Mouse (Mus musculus) heart, embryonic 14.5 days (tissue): Measurements from ENCODE around the gene Bcr. TPM values are rescaled to one million over a fixed set of nuclear protein-coding genes. Genes with fewer than 3 reads are reported as not detected.

Experiments used
- ATAC-seq: fragments of 200-750 bp; cut with Nextera tagmentation; 2 replicates; pipeline ENCODE4 v1.8.0; 2017; ENCODE audit warnings: low read depth, moderate TSS enrichment; ENCODE audit not compliant: insufficient number of reproducible peaks, insufficient read depth, low FRiP score
- H3K27ac ChIP-seq, 2 experiments: fragments of 200-500 bp in 1 of 2; fragments of 300-500 bp in 1 of 2; sonication (generic) in 1 of 2; replicated peaks in 1 of 2; 2 replicates each; pipeline ENCODE4 v1.5.1; 2012 to 2014; ENCODE audit warnings: low read depth in 2 of 2, low read length in 2 of 2, control low read depth in 1 of 2, mild to moderate bottlenecking in 1 of 2, mixed read lengths in 1 of 2; ENCODE audit not compliant: control insufficient read depth in 1 of 2, insufficient read depth in 1 of 2
- H3K27me3 ChIP-seq: fragments of 300-500 bp; sonication (generic); 2 replicates; pipeline ENCODE4 v1.6.1; 2014; ENCODE audit warnings: mild to moderate bottlenecking, low read length, control low read depth; ENCODE audit not compliant: control insufficient read depth, insufficient read depth
- H3K36me3 ChIP-seq: fragments of 300-500 bp; sonication (generic); 2 replicates; pipeline ENCODE4 v1.6.1; 2014; ENCODE audit warnings: mild to moderate bottlenecking, control low read depth, low read length, mixed read lengths; ENCODE audit not compliant: control insufficient read depth, insufficient read depth
- H3K4me1 ChIP-seq, 2 experiments: fragments of 200-500 bp in 1 of 2; fragments of 300-500 bp in 1 of 2; sonication (generic) in 1 of 2; 2 replicates each; pipeline ENCODE4 v1.6.1; 2012 to 2014; ENCODE audit warnings: low read length in 2 of 2, control low read depth in 1 of 2, mixed read lengths in 1 of 2; ENCODE audit not compliant: control insufficient read depth in 2 of 2, insufficient read depth in 2 of 2
- H3K4me2 ChIP-seq: fragments of 300-500 bp; sonication (generic); 2 replicates; pipeline ENCODE4 v1.6.1; 2014; ENCODE audit warnings: mild to moderate bottlenecking, low read length
- H3K4me3 ChIP-seq, 2 experiments: fragments of 200-500 bp in 1 of 2; fragments of 300-500 bp in 1 of 2; sonication (generic) in 1 of 2; 2 replicates each; pipeline ENCODE4 v1.5.1; 2012 to 2014; ENCODE audit warnings: low read length in 2 of 2, mild to moderate bottlenecking in 2 of 2, control low read depth in 1 of 2, low read depth in 1 of 2, moderate library complexity in 1 of 2; ENCODE audit not compliant: control insufficient read depth in 1 of 2, insufficient read depth in 1 of 2
- H3K9ac ChIP-seq: fragments of 300-500 bp; sonication (generic); 2 replicates; pipeline ENCODE4 v1.6.1; 2014; ENCODE audit warnings: mild to moderate bottlenecking, low read length
- H3K9me3 ChIP-seq: fragments of 300-500 bp; sonication (generic); 2 replicates; pipeline ENCODE4 v1.6.1; 2016; ENCODE audit warnings: low read length, control low read depth; ENCODE audit not compliant: control insufficient read depth
- WGBS: fragments of 180-500 bp; shearing (Covaris S2); extraction: QIAGEN DNeasy Blood & Tissue Kit; methylation state at CpG from one replicate; pipeline ENCODE4 v1.1.7; 2014; 5-methylcytosine and 5-hydroxymethylcytosine counted together
- polyA plus RNA-seq: library from polyadenylated mRNA; unstranded; fragments of >200 nt; fragmentation: Nextera tagmentation; extraction: Ambion mirVana; gene quantifications from 2 replicates; pipeline ENCODE4 v1.2.1, GENCODE M21; 2014

Gene Bcr
- polyA plus RNA-seq, 1 experiment from 2014 or later, result 14.5 TPM

DNA sequence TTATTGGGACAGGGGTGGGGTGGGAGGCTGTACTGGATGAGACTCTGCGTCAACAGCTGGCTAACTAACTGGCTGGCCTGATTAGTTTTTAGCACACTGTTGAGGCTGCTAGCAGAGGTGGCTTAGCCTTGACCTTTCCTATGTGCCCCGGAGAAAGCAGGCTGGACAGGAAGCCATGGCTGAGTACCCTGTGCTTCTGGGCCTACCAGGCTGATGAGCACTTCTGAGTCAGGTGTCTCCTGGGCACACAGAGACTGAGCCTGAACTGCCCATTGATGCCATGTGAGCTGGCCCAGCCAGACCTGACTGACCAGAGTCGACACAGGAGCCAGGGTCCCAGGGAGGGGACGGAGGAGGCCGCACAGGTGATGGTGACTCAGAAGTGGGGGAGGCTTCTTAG lies 90.0 kb downstream of the Bcr start:
- Histone ChIP-seq H3K9me3 (no peaks in the 10 kb centered on the region), H3K9ac (no peak overlapping the region), H3K4me1 (peaks cover 4 to 5% of the 10 kb centered on the region in 2 experiments; a peak in 3 of 4 replicates), H3K4me2 (no peak overlapping the region), H3K27ac (no peak overlapping the region), H3K36me3 (peaks cover 47% of the 10 kb centered on the region), H3K27me3 (peaks cover 25% of the 10 kb centered on the region), H3K4me3 (no peak overlapping the region)
- no peak for ATAC-seq
- 83% methylated on average over 5 of the region's 5 CpGs for WGBS

DNA sequence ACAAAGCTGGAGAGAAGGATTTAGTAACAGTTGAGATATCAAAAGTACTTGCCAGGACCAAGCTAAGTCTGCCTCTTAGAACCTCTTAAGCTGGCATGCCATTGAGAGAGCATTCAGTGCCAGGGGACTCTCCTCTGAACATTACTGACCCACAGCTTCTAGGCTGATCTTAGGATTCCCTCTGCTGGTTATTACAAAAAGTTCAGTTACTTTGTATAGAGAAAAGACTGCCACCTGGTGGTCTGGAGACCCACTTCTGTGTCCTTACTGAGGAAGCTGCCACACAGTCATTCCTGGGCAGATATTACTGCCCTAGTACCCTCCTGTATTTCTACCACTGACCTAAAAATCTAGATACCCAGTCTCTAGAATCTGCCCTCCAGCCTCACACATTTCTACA lies 90.9 kb downstream of the Bcr start:
- Histone ChIP-seq H3K36me3 (peaks cover 47% of the 10 kb centered on the region), H3K4me2 (no peak overlapping the region), H3K27me3 (peaks cover 25% of the 10 kb centered on the region), H3K9ac (no peak overlapping the region), H3K9me3 (no peaks in the 10 kb centered on the region), H3K27ac (no peak overlapping the region), H3K4me1 (peaks cover 4 to 5% of the 10 kb centered on the region in 2 experiments; a peak in 3 of 4 replicates), H3K4me3 (no peak overlapping the region)
- peak; percentile 77 for ATAC-seq

DNA sequence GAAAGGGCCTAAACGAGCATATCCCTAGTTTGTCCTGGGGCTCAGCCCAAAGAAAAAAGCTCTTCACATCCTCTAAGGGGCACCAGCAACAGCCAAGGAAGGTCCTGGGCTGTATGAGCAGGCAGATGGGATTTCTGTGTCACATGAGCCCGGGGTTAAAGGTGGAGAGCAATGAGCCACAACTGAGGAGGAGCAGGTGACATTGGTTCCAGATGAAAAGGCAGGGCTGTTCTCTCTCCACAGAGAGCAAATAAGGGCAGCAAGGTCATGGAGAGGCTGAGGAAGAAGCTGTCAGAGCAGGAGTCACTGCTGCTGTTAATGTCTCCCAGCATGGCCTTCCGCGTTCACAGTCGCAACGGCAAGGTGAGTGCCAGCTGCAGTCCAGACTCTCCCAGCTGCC lies 96.4 kb downstream of the Bcr start:
- Histone ChIP-seq H3K4me1 (no peaks in the 10 kb centered on the region), H3K9me3 (no peaks in the 10 kb centered on the region), H3K9ac (no peak overlapping the region), H3K27me3 (peaks cover 4% of the 10 kb centered on the region; the same call in 1 of the 2 replicates), H3K4me2 (no peak overlapping the region), H3K4me3 (no peak overlapping the region), H3K27ac (no peak overlapping the region), H3K36me3 (peaks cover 67% of the 10 kb centered on the region)
- WGBS, result 80% methylated on average over 6 of the region's 6 CpGs
- ATAC-seq, result no peak

DNA sequence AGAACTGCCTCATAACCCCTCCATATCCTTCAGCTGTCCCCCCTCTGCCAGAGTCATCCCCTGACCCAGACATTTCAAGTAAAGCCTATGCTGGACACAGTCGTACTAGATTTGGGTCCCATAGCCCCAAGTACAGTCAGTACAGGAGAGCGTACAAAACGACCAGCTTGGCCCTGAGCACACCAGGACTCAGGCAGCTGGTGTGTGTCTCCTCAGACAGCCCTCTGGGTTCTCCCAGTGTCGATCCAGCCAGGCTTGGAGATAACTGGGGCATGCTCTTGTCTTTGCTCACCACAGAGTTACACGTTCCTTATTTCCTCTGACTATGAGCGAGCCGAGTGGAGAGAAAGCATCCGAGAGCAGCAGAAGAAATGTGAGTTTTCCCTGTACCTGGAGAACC lies 97.3 kb downstream of the Bcr start:
- Histone ChIP-seq H3K9me3 (no peaks in the 10 kb centered on the region), H3K4me1 (no peaks in the 10 kb centered on the region), H3K4me2 (no peak overlapping the region), H3K9ac (no peak overlapping the region), H3K4me3 (no peak overlapping the region), H3K27ac (no peak overlapping the region), H3K27me3 (peaks cover 4% of the 10 kb centered on the region; the same call in 1 of the 2 replicates), H3K36me3 (peaks cover 64% of the 10 kb centered on the region)
- ATAC-seq, result no peak
- WGBS, result 60% methylated on average over 8 of the region's 8 CpGs

DNA sequence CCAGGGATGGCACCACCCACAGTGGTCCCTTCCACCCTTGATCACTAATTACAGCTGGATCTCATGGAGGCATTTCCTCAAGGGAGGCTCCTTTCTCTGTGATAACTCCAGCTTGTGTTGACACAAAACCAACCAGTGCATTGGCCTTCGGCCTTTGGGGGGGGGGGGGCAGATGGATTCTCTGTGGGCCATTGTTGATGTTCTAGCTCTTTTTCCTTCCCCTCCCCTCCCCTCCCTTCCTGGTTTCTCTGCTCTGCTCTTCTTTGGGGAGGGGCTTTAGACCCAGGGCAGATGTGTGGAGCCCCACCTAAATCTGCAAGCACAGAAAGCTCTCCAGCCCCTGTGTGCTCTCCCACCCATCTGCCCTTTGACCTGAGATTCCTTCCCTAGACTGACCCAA lies 98.0 kb downstream of the Bcr start:
- Histone ChIP-seq H3K27ac (no peak overlapping the region), H3K4me3 (no peak overlapping the region), H3K9me3 (no peaks in the 10 kb centered on the region), H3K4me1 (no peaks in the 10 kb centered on the region), H3K4me2 (no peak overlapping the region), H3K9ac (no peak overlapping the region), H3K27me3 (peaks cover 4% of the 10 kb centered on the region; the same call in 1 of the 2 replicates), H3K36me3 (peaks cover 69% of the 10 kb centered on the region)
- WGBS, result 41% methylated on average over 1 of the region's 1 CpGs
- no peak for ATAC-seq

DNA sequence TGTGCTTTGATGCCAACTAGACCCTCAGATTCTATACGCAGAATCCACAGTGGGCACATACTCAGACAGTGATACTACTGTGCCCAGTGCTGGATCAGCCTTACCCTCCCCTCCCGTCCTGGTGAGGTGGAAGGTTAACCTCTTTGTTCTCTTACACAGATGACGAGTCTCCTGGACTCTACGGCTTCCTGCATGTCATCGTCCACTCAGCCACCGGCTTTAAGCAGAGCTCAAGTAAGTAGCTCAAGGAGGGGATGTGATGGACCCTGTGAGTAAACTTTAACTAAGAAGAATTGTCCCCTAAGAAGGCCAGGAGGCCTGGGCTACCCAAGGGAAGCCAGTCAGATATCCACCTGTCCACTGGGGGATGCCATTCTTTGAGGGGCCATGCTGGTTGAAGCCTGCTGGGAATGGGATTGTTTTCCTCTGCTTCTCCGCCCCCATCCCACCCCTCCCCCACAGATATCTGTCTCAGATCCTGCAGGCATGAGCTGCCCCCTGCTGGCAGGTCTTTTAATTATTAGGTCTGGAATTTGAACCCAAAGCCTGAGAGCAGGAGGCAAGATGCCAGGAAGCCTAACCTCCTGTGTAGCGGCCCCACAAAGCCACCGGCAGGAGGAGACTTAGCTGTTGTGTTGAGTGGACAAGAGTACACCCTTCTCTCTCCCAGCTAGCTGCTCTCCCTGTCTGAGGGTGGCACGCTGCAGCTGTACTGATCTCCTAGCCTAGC lies 99.9 kb downstream of the Bcr start:
- no peak for ATAC-seq
- Histone ChIP-seq H3K36me3 (peaks cover 66% of the 10 kb centered on the region), H3K9me3 (no peaks in the 10 kb centered on the region), H3K4me2 (no peak overlapping the region), H3K27me3 (no peaks in the 10 kb centered on the region), H3K4me1 (no peaks in the 10 kb centered on the region), H3K9ac (no peak overlapping the region), H3K27ac (no peak overlapping the region), H3K4me3 (no peak overlapping the region)
- WGBS, result 84% methylated on average over 10 of the region's 10 CpGs

DNA sequence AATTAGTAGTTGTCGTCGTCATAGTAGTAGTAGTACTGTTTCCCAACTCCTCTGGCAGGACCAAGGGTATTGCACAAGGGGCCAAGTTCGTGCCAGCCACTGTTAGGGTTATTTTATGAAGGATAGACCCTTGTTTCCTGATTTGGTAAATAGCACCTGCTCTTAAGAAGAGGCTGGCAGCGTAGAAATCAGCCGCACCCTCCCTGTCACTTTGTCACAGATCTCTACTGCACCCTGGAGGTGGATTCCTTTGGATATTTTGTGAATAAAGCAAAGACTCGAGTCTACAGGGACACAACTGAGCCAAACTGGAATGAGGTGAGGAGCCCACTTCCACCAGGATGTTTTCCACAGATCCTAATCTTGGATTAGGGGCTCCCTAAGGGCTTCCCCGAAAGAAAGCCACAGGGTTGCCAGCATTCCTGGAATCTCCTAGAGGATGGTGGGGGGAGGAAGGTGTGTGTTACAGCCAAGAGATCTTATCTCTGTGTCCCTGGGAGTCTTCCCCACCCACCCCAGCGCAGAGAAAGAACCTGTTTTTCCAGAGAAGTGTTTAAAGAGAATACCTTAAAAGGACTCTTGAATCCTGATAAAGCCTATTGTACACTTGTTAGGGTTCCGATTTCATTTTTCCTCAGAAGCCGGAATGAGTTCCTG lies 105.6 kb downstream of the Bcr start:
- no peaks in the 10 kb centered on the region for H3K27me3 ChIP-seq
- no peak overlapping the region for H3K9ac ChIP-seq
- H3K4me2 ChIP-seq, result no peak overlapping the region
- peaks cover 11 to 12% of the 10 kb centered on the region in 2 experiments for H3K4me1 ChIP-seq
- WGBS, result 59% methylated on average over 10 of the region's 10 CpGs
- no peak for ATAC-seq
- H3K4me3 ChIP-seq, result no peak overlapping the region
- H3K9me3 ChIP-seq, result no peaks in the 10 kb centered on the region
- H3K27ac ChIP-seq, result no peak overlapping the region
- H3K36me3 ChIP-seq, result peaks cover 45% of the 10 kb centered on the region
